Comparison of ENCODE assay signal across 9 mouse cellular contexts in genomic region chr13:40859225-40859624, GRCm38 (mm10). TPM values are rescaled to one million over a fixed set of nuclear protein-coding genes. Genes with fewer than 3 reads are reported as not detected.
DNase-seq lines count a peak whose midpoint lies in the region; ATAC-seq and TF ChIP-seq lines count a peak whose summit lies in the region.
"Had no signal": no experiment of that assay in that cellular context is flagged by ENCODE, and none has a peak within 500 bp of the region (broad histone marks: within the 10 kb centered on the region; RNA-seq: fewer than 3 reads in every experiment).

No protein-coding gene starts in this region.

- 89% methylated on average over 8 of the region's 8 CpGs for whole genome bisulfite sequencing in hindbrain, embryonic 13.5 days
- WGBS in hindbrain, embryonic 11.5 days: 84% methylated on average over 8 of the region's 8 CpGs
- 85% methylated on average over 8 of the region's 8 CpGs for WGBS in midbrain, embryonic 16.5 days
- WGBS in midbrain, postnatal 0 days: 86% methylated on average over 8 of the region's 8 CpGs
- 64% methylated on average over 8 of the region's 8 CpGs for WGBS in liver, embryonic 12.5 days (ENCODE audit: insufficient replicate concordance)

- H3K27ac ChIP-seq in hindbrain, embryonic 13.5 days: no peak overlapping the region
- no peak overlapping the region for H3K27ac ChIP-seq in hindbrain, embryonic 11.5 days (ENCODE audit: low read depth, low read length)
- H3K27ac ChIP-seq in midbrain, embryonic 16.5 days (ENCODE audit: low read length): no peak overlapping the region
- no peak overlapping the region for H3K27ac ChIP-seq in midbrain, postnatal 0 days (ENCODE audit: low read depth, low read length)
- no peak overlapping the region for H3K27ac ChIP-seq in liver, embryonic 12.5 days

- H3K9me3 ChIP-seq in hindbrain, embryonic 13.5 days: no peaks in the 10 kb centered on the region
- no peaks in the 10 kb centered on the region for H3K9me3 ChIP-seq in hindbrain, embryonic 11.5 days (ENCODE audit: control insufficient read depth, low read length)
- H3K9me3 ChIP-seq in midbrain, embryonic 16.5 days (replicated peaks; ENCODE audit: control insufficient read depth, low read length, poor library complexity, severe bottlenecking): no peaks in the 10 kb centered on the region
- no peaks in the 10 kb centered on the region for H3K9me3 ChIP-seq in midbrain, postnatal 0 days (ENCODE audit: low read length)
- no peaks in the 10 kb centered on the region for H3K9me3 ChIP-seq in liver, embryonic 12.5 days (replicated peaks)

- no peak overlapping the region for H3K4me2 ChIP-seq in hindbrain, embryonic 13.5 days
- no peak overlapping the region for H3K4me2 ChIP-seq in hindbrain, embryonic 11.5 days (replicated peaks; ENCODE audit: low read depth, low read length)
- H3K4me2 ChIP-seq in midbrain, embryonic 16.5 days (ENCODE audit: low read length): peak overlapping the region; percentile 36; the same call in 1 of the 2 replicates
- no peak overlapping the region for H3K4me2 ChIP-seq in midbrain, postnatal 0 days (ENCODE audit: low read depth, low read length, poor library complexity, severe bottlenecking)
- peak overlapping the region; percentile 47 for H3K4me2 ChIP-seq in liver, embryonic 12.5 days

- 0 out of 2 replicates have a peak, but pooled peaks cover 5% of the 10 kb centered on the region for H3K4me1 ChIP-seq in hindbrain, embryonic 13.5 days (replicated peaks)
- H3K4me1 ChIP-seq in hindbrain, embryonic 11.5 days (replicated peaks; ENCODE audit: control insufficient read depth, insufficient read depth, low read length): no peaks in the 10 kb centered on the region
- 0 out of 2 replicates have a peak, but pooled peaks cover 2% of the 10 kb centered on the region for H3K4me1 ChIP-seq in midbrain, embryonic 16.5 days (ENCODE audit: control insufficient read depth, insufficient read depth, low read length)
- H3K4me1 ChIP-seq in midbrain, postnatal 0 days (ENCODE audit: insufficient read depth, low read length): no peaks in the 10 kb centered on the region
- H3K4me1 ChIP-seq in liver, embryonic 12.5 days: peaks cover 5% of the 10 kb centered on the region; the same call in 1 of the 2 replicates

- 0 out of 2 replicates have a peak overlapping the region, but pooled peaks have one; percentile 29 for H3K9ac ChIP-seq in hindbrain, embryonic 13.5 days
- no peak overlapping the region for H3K9ac ChIP-seq in hindbrain, embryonic 11.5 days (ENCODE audit: low read depth, low read length)
- H3K9ac ChIP-seq in midbrain, embryonic 16.5 days (ENCODE audit: low read depth, low read length): no peak overlapping the region
- H3K9ac ChIP-seq in midbrain, postnatal 0 days (replicated peaks; ENCODE audit: low read length, poor library complexity, severe bottlenecking): no peak overlapping the region
- no peak overlapping the region for H3K9ac ChIP-seq in liver, embryonic 12.5 days

- H3K36me3 ChIP-seq in hindbrain, embryonic 13.5 days: no peaks in the 10 kb centered on the region
- H3K36me3 ChIP-seq in hindbrain, embryonic 11.5 days (ENCODE audit: control insufficient read depth, insufficient read depth, low read length): no peaks in the 10 kb centered on the region
- no peaks in the 10 kb centered on the region for H3K36me3 ChIP-seq in midbrain, embryonic 16.5 days (ENCODE audit: control insufficient read depth, insufficient read depth, low read length)
- no peaks in the 10 kb centered on the region for H3K36me3 ChIP-seq in midbrain, postnatal 0 days (ENCODE audit: insufficient read depth, low read length)
- H3K36me3 ChIP-seq in liver, embryonic 12.5 days: no peaks in the 10 kb centered on the region

- no peaks in the 10 kb centered on the region for H3K27me3 ChIP-seq in hindbrain, embryonic 13.5 days
- no peaks in the 10 kb centered on the region for H3K27me3 ChIP-seq in hindbrain, embryonic 11.5 days (ENCODE audit: control insufficient read depth, insufficient read depth, low read length)
- no peaks in the 10 kb centered on the region for H3K27me3 ChIP-seq in midbrain, embryonic 16.5 days (ENCODE audit: control insufficient read depth, insufficient read depth, low read depth, low read length)
- no peaks in the 10 kb centered on the region for H3K27me3 ChIP-seq in midbrain, postnatal 0 days (ENCODE audit: insufficient read depth, low read length)
- no peaks in the 10 kb centered on the region for H3K27me3 ChIP-seq in liver, embryonic 12.5 days (replicated peaks)

- no peak for DNase-seq in hindbrain, embryonic 11.5 days (ENCODE audit: low spot score)
- no peak for DNase-seq in midbrain, postnatal 0 days (ENCODE audit: low spot score)
- no peak for DNase-seq in right cerebral cortex, postnatal 14 days
- no peak for DNase-seq in frontal cortex, postnatal 25 days (ENCODE audit: low spot score in 2 of 2)
- DNase-seq: cerebellum, adult 11-12 months; thymus, postnatal 14 days had no signal

- no peak for ATAC-seq in hindbrain, embryonic 13.5 days (ENCODE audit: low FRiP score)
- no peak for ATAC-seq in hindbrain, embryonic 11.5 days (ENCODE audit: low FRiP score)
- no peak for ATAC-seq in midbrain, embryonic 16.5 days
- no peak for ATAC-seq in midbrain, postnatal 0 days (ENCODE audit: low FRiP score)
- no peak for ATAC-seq in liver, embryonic 12.5 days

- H3K4me3 ChIP-seq in hindbrain, embryonic 13.5 days: no peak overlapping the region
- no peak overlapping the region for H3K4me3 ChIP-seq in hindbrain, embryonic 11.5 days (ENCODE audit: low read depth, low read length)
- no peak overlapping the region for H3K4me3 ChIP-seq in midbrain, embryonic 16.5 days (ENCODE audit: low read depth, low read length)
- H3K4me3 ChIP-seq in midbrain, postnatal 0 days (ENCODE audit: low read depth, low read length): no peak overlapping the region; the same call in 1 of the 2 replicates
- H3K4me3 ChIP-seq in liver, embryonic 12.5 days: no peak overlapping the region

- no peak for TF ChIP-seq CTCF in midbrain, postnatal 0 days (IDR thresholded peaks at IDR 0.05)

RNA-seq across cellular contexts. Expression of gene Gcnt2, which starts 0.3 kb away (rescaled TPM):
- polyA plus RNA-seq in hindbrain, embryonic 13.5 days (2015; fragmentation: Nextera tagmentation; extraction: Ambion mirVana): 4.5 and 6.4 TPM in 2 replicates
- polyA plus RNA-seq in hindbrain, embryonic 11.5 days (2014; fragmentation: Nextera tagmentation; extraction: Ambion mirVana): 6.7 and 7.4 TPM in 2 replicates
- 4.0 TPM in 2 replicates for polyA plus RNA-seq in midbrain, embryonic 16.5 days (2015; fragmentation: Nextera tagmentation; extraction: Ambion mirVana)
- total RNA-seq in midbrain, postnatal 0 days (2014; rRNA removed): 6.4 and 10.2 TPM in 2 replicates
- polyA plus RNA-seq in midbrain, postnatal 0 days (2015; fragmentation: Nextera tagmentation; extraction: Ambion mirVana): 2.4 and 2.9 TPM in 2 replicates
- 1.5 TPM in 2 replicates for polyA plus RNA-seq in liver, embryonic 12.5 days (2016; fragmentation: Nextera tagmentation; extraction: Ambion mirVana)

Comparison
In these comparisons a context has a peak if more than half of its experiments do, and no peak if none do; other contexts are left out.
1. H3K4me2 ChIP-seq: peak in midbrain, embryonic 16.5 days (single experiment) and liver, embryonic 12.5 days (single experiment); none in hindbrain, embryonic 13.5 days (single experiment), hindbrain, embryonic 11.5 days (single experiment) and midbrain, postnatal 0 days (single experiment).